Mouse (Mus musculus): ENCODE measurements at regions not wholly inside any gene's neighbourhood (a gene's known extent, or its start where the extent isn't known, plus 50 kb on each side); places are given as distances from the start of the nearest gene placed in this dataset.

GRCm38 (mm10) chr4:75884371-75884770, 606.3 kb upstream of the Dmac1 start:
- Histone ChIP-seq H3K27ac (no peak overlapping the region), H3K9ac (no peak overlapping the region), H3K4me2 (no peak overlapping the region), H3K9me3 (replicated peaks) (no peaks in the 10 kb centered on the region), H3K4me1 (replicated peaks) (no peaks in the 10 kb centered on the region), H3K27me3 (no peaks in the 10 kb centered on the region), H3K4me3 (replicated peaks) (no peak overlapping the region), H3K36me3 (no peaks in the 10 kb centered on the region)
- 76% methylated on average over 4 of the region's 4 CpGs for WGBS (ENCODE audit: insufficient replicate concordance)
- ATAC-seq (ENCODE audit: low read depth) (no peak), DNase-seq (no peak)

GRCm38 (mm10) chr4:75869771-75870170, 591.7 kb upstream of the Dmac1 start:
- no peak overlapping the region for H3K4me3 ChIP-seq (replicated peaks)
- no peak overlapping the region for H3K9ac ChIP-seq
- H3K36me3 ChIP-seq = no peaks in the 10 kb centered on the region
- no peaks in the 10 kb centered on the region for H3K27me3 ChIP-seq
- no peak for DNase-seq
- no peak overlapping the region for H3K27ac ChIP-seq
- no peak for ATAC-seq (ENCODE audit: low read depth)
- H3K9me3 ChIP-seq (replicated peaks) = no peaks in the 10 kb centered on the region
- no peaks in the 10 kb centered on the region for H3K4me1 ChIP-seq (replicated peaks)
- H3K4me2 ChIP-seq = no peak overlapping the region
- WGBS (ENCODE audit: insufficient replicate concordance) = 77% methylated on average over 1 of the region's 1 CpGs

- Histone ChIP-seq H3K9me3 (replicated peaks) (no peaks in the 10 kb centered on the region), H3K9ac (no peak overlapping the region), H3K4me1 (replicated peaks) (no peaks in the 10 kb centered on the region), H3K36me3 (no peaks in the 10 kb centered on the region), H3K27ac (no peak overlapping the region), H3K4me2 (no peak overlapping the region), H3K4me3 (replicated peaks) (no peak overlapping the region), H3K27me3 (no peaks in the 10 kb centered on the region)
- ATAC-seq (ENCODE audit: low read depth) (no peak), DNase-seq (no peak)
- WGBS (ENCODE audit: insufficient replicate concordance) = 65% methylated on average over 2 of the region's 2 CpGs
Observed at GRCm38 (mm10) chr4:75861076-75861475, 583.0 kb upstream of the Dmac1 start.

- DNase-seq (no peak), ATAC-seq (ENCODE audit: low read depth) (no peak)
- no peak overlapping the region for H3K9ac ChIP-seq
- no peaks in the 10 kb centered on the region for H3K36me3 ChIP-seq
- H3K27me3 ChIP-seq = no peaks in the 10 kb centered on the region
- 54% methylated on average over 2 of the region's 2 CpGs for WGBS (ENCODE audit: insufficient replicate concordance)
- no peak overlapping the region for H3K27ac ChIP-seq
- H3K4me2 ChIP-seq = no peak overlapping the region
- H3K4me3 ChIP-seq (replicated peaks) = no peak overlapping the region
- no peaks in the 10 kb centered on the region for H3K9me3 ChIP-seq (replicated peaks)
- H3K4me1 ChIP-seq (replicated peaks) = no peaks in the 10 kb centered on the region
Observed at GRCm38 (mm10) chr4:75857769-75858408, 579.8 kb upstream of the Dmac1 start.

- no peak overlapping the region for H3K9ac ChIP-seq
- no peak for ATAC-seq (ENCODE audit: low read depth)
- DNase-seq = no peak
- no peaks in the 10 kb centered on the region for H3K4me1 ChIP-seq (replicated peaks)
- no peak overlapping the region for H3K4me2 ChIP-seq
- H3K36me3 ChIP-seq = no peaks in the 10 kb centered on the region
- WGBS (ENCODE audit: insufficient replicate concordance) = 58% methylated on average over 6 of the region's 6 CpGs
- no peaks in the 10 kb centered on the region for H3K27me3 ChIP-seq
- H3K27ac ChIP-seq = no peak overlapping the region
- H3K4me3 ChIP-seq (replicated peaks) = no peak overlapping the region
- no peaks in the 10 kb centered on the region for H3K9me3 ChIP-seq (replicated peaks)
Observed at GRCm38 (mm10) chr4:75855688-75856296, 577.7 kb upstream of the Dmac1 start.

GRCm38 (mm10) chr4:75850343-75850742, 572.2 kb upstream of the Dmac1 start:
- no peaks in the 10 kb centered on the region for H3K4me1 ChIP-seq (replicated peaks)
- H3K9me3 ChIP-seq (replicated peaks) = no peaks in the 10 kb centered on the region
- no peak overlapping the region for H3K27ac ChIP-seq
- ATAC-seq (ENCODE audit: low read depth) = no peak
- no peak for DNase-seq
- no peak overlapping the region for H3K4me2 ChIP-seq
- WGBS (ENCODE audit: insufficient replicate concordance) = 73% methylated on average over 2 of the region's 2 CpGs
- H3K4me3 ChIP-seq (replicated peaks) = no peak overlapping the region
- no peaks in the 10 kb centered on the region for H3K27me3 ChIP-seq
- no peaks in the 10 kb centered on the region for H3K36me3 ChIP-seq
- no peak overlapping the region for H3K9ac ChIP-seq

- no peak for ATAC-seq (ENCODE audit: low read depth)
- Histone ChIP-seq H3K27ac (no peak overlapping the region), H3K36me3 (no peaks in the 10 kb centered on the region), H3K27me3 (no peaks in the 10 kb centered on the region), H3K4me2 (no peak overlapping the region), H3K9ac (no peak overlapping the region), H3K4me1 (replicated peaks) (no peaks in the 10 kb centered on the region), H3K4me3 (replicated peaks) (no peak overlapping the region), H3K9me3 (replicated peaks) (no peaks in the 10 kb centered on the region)
- WGBS (ENCODE audit: insufficient replicate concordance) = 69% methylated on average over 6 of the region's 6 CpGs
- DNase-seq = no peak
Observed at GRCm38 (mm10) chr4:75847675-75848385, 569.7 kb upstream of the Dmac1 start.

- 54% methylated on average over 3 of the region's 3 CpGs for WGBS (ENCODE audit: insufficient replicate concordance)
- no peaks in the 10 kb centered on the region for H3K9me3 ChIP-seq (replicated peaks)
- H3K27me3 ChIP-seq = no peaks in the 10 kb centered on the region
- no peak overlapping the region for H3K9ac ChIP-seq
- no peak overlapping the region for H3K27ac ChIP-seq
- H3K4me2 ChIP-seq = no peak overlapping the region
- H3K4me3 ChIP-seq (replicated peaks) = no peak overlapping the region
- no peak for ATAC-seq (ENCODE audit: low read depth)
- H3K36me3 ChIP-seq = no peaks in the 10 kb centered on the region
- no peak for DNase-seq
- H3K4me1 ChIP-seq (replicated peaks) = no peaks in the 10 kb centered on the region
Observed at GRCm38 (mm10) chr4:75845021-75845420, 566.9 kb upstream of the Dmac1 start.

- WGBS (ENCODE audit: insufficient replicate concordance) = 61% methylated on average over 4 of the region's 4 CpGs
- H3K27ac ChIP-seq = no peak overlapping the region
- H3K4me3 ChIP-seq (replicated peaks) = no peak overlapping the region
- no peaks in the 10 kb centered on the region for H3K4me1 ChIP-seq (replicated peaks)
- no peak for ATAC-seq (ENCODE audit: low read depth)
- no peak overlapping the region for H3K9ac ChIP-seq
- no peak overlapping the region for H3K4me2 ChIP-seq
- no peaks in the 10 kb centered on the region for H3K27me3 ChIP-seq
- DNase-seq = no peak
- no peaks in the 10 kb centered on the region for H3K36me3 ChIP-seq
- H3K9me3 ChIP-seq (replicated peaks) = no peaks in the 10 kb centered on the region
Observed at GRCm38 (mm10) chr4:75838619-75839018, 560.5 kb upstream of the Dmac1 start.

GRCm38 (mm10) chr4:75827082-75827711, 549.1 kb upstream of the Dmac1 start:
- H3K4me1 ChIP-seq (replicated peaks) = no peaks in the 10 kb centered on the region
- DNase-seq (no peak), ATAC-seq (ENCODE audit: low read depth) (no peak)
- WGBS (ENCODE audit: insufficient replicate concordance) = 61% methylated on average over 3 of the region's 3 CpGs
- no peaks in the 10 kb centered on the region for H3K9me3 ChIP-seq (replicated peaks)
- no peaks in the 10 kb centered on the region for H3K27me3 ChIP-seq
- H3K9ac ChIP-seq = no peak overlapping the region
- no peak overlapping the region for H3K4me2 ChIP-seq
- no peak overlapping the region for H3K4me3 ChIP-seq (replicated peaks)
- no peak overlapping the region for H3K27ac ChIP-seq
- H3K36me3 ChIP-seq = no peaks in the 10 kb centered on the region

GRCm38 (mm10) chr4:75819193-75819603, 541.1 kb upstream of the Dmac1 start:
- no peaks in the 10 kb centered on the region for H3K9me3 ChIP-seq (replicated peaks)
- DNase-seq (peak; percentile 31), ATAC-seq (ENCODE audit: low read depth) (peak; percentile 87)
- no peaks in the 10 kb centered on the region for H3K27me3 ChIP-seq
- no peak overlapping the region for H3K9ac ChIP-seq
- no peaks in the 10 kb centered on the region for H3K36me3 ChIP-seq
- H3K4me3 ChIP-seq (replicated peaks) = no peak overlapping the region
- peak overlapping the region; percentile 54 for H3K27ac ChIP-seq
- H3K4me2 ChIP-seq = 0 out of 2 replicates have a peak overlapping the region, but pooled peaks have one; percentile 3
- H3K4me1 ChIP-seq (replicated peaks) = peaks cover 22% of the 10 kb centered on the region
- WGBS (ENCODE audit: insufficient replicate concordance) = 13% methylated on average over 2 of the region's 2 CpGs
